Mouse (Mus musculus) erythroid progenitor cell, adult 5-6 weeks (primary cell): Measurements from ENCODE around the gene Ccdc115. TPM values are rescaled to one million over a fixed set of nuclear protein-coding genes. Genes with fewer than 3 reads are reported as not detected.

ENCODE experiments used
- ATAC-seq: replicated peaks from 2 replicates; pipeline ENCODE4 v1.8.0; 2016; ENCODE audit warnings: moderate number of reproducible peaks, mild to moderate bottlenecking, moderate TSS enrichment, inconsistent platforms; ENCODE audit not compliant: poor library complexity, low FRiP score, severe bottlenecking
- total RNA-seq, 2 experiments: library from RNA; stranded (forward) in 1 of 2; stranded (reverse) in 1 of 2; fragments of 150-400 nt in 1 of 2; fragments of 186-747, 209-891 nt in 1 of 2; gene quantifications; 2 replicates each; pipeline versions ENCODE4 v1.2.3 to v1.2.4; 2015 to 2017; ENCODE audit warnings: low replicate concordance in 2 of 2

Ccdc115 gene
- total RNA-seq, 2 experiments from 2014 or later, result 4.6 to 5.0 TPM

DNA sequence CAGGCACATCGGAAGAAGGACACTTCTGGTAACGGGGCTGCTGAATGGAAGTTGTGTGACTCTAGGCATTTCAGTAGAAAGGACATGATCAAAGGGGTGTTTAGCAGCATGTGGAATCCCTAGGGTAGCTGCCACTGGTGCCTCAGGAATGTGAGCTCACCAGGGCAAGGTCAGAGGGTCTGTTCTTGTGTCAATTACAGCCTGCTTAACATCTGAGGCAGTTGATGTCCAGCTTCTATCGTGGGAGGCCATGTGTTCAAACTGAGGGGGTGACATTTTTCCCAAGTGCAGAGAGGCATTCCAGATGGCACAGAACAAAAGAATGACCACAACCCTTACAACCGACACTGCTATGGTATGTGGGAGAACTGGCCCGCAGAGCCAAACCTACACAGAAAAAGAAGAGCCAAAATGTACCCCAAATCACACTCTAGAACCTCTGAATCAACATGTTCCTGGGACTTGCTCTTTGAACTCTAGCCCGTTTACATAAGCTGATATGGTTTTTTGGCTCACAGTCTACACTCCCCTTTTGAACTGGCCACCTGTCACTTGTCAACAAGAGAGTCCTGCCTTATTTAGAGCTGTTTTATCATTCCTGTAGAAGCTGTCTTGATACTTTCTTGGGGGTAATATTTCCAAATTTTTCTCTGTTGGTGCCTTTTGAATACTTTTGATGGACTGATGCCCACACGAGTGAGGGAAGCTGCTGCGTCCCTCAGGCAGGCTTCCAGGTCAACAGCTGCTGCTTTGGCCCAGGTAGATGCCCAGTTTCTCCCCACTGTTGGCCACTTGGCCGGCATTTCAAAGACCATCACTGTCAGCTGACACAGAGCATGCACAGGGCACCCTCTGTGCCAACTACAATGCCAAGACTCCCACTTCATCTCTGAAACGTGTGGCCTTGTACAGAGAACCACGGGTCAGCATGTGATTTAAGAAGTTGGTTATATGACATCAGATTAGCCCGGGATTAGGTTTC, 51.8 kb downstream of the Ccdc115 start:
- ATAC-seq, result no peak

Other genes starting within 250 kb of the Ccdc115 start
- 5.4 and 8.3 TPM in 2 replicates for gene Imp4, start 179 bp upstream of the Ccdc115 start, total RNA-seq (2015; ENCODE audit: low replicate concordance)
- 2.6 and 8.3 TPM in 2 replicates for gene Imp4, start 179 bp upstream of the Ccdc115 start, total RNA-seq (2017; ENCODE audit: low replicate concordance)
- gene Ptpn18, start 20.1 kb upstream of the Ccdc115 start, total RNA-seq (2015; ENCODE audit: low replicate concordance), result 9.2 and 11.9 TPM in 2 replicates
- gene Ptpn18, start 20.1 kb upstream of the Ccdc115 start, total RNA-seq (2017; ENCODE audit: low replicate concordance), result 39.5 and 42.1 TPM in 2 replicates
- gene Prss39, start 58.7 kb upstream of the Ccdc115 start, total RNA-seq (2015; ENCODE audit: low replicate concordance), result not detected in 2 replicates
- gene Prss39, start 58.7 kb upstream of the Ccdc115 start, total RNA-seq (2017; ENCODE audit: low replicate concordance), result not detected in 2 replicates
- gene Cfc1, start 96.0 kb upstream of the Ccdc115 start, total RNA-seq (2015; ENCODE audit: low replicate concordance), result not detected in 2 replicates
- not detected in 2 replicates for gene Cfc1, start 96.0 kb upstream of the Ccdc115 start, total RNA-seq (2017; ENCODE audit: low replicate concordance)
- not detected in 2 replicates for gene Prss40, start 121.3 kb upstream of the Ccdc115 start, total RNA-seq (2015; ENCODE audit: low replicate concordance)
- not detected in 2 replicates for gene Prss40, start 121.3 kb upstream of the Ccdc115 start, total RNA-seq (2017; ENCODE audit: low replicate concordance)
- not detected in 2 replicates for gene Amer3, start 140.0 kb upstream of the Ccdc115 start, total RNA-seq (2015; ENCODE audit: low replicate concordance)
- gene Amer3, start 140.0 kb upstream of the Ccdc115 start, total RNA-seq (2017; ENCODE audit: low replicate concordance), result not detected in 2 replicates